Mouse (Mus musculus) ES-CJ7 (cell line): ENCODE results near the gene Cblb.

ENCODE experiments used
- DNase-seq: peaks from one replicate; pipeline ENCODE4 v3.0.0; 2011; ENCODE audit warnings: low read depth, low spot score

The Cblb gene

DNA sequence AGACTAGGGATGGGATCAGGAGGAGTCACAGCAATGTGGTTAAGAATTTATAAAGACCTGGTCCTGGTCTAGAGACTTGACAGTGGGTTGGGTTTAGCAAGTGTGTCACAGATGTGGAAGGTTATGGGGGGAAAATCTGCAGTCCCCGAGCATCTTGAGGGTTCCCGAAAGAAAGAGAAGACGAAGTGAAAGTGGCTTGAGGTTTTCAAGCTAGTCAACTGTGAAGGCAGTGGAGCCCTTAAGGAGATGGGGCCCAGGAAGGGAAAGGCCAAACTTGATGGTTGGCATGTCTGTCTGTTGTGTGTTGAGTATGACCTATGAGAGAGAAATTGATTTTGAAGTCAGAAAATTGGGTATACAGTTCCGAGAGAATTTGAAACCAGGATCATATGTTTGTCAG is 7.3 kb downstream of the Cblb start:
- DNase-seq: no peak

DNA sequence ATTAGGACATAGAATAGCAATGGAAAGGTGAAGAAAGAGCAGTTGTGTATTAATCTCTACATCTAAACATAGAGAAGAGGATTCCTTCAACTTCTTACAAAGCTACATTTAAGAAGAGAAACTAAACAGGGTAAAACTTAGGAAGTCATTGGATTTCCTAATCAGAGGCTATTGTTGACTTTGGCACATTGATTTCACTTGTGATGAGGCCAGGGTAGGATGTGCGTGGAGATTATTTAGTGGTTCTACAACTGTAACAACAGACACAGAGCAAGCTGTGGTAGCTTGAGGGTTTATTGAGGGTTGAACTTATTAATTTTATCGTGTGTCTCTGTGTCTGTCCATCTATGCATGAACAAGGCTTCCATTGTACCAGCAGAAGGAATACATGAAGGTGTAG is 7.8 kb downstream of the Cblb start:
- DNase-seq: no peak

DNA sequence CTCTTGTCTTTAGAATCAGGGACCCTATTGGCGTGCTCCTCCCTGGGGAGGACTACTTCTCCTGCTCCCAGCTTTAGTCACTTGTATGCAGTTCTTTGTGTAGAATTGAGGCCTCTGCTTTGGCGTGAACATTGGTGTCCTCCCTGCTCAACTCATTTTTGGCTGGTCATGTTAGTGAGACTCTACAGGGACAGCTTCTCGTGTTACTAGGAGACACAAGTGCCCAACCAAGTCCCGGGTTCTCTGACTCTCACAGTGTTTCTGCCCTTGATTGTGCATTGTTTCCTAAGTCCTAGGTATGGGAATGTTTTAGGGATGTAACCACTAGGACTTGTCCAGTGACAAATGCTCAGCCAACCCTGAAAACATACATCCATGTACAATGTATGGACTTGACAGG is 9.9 kb downstream of the Cblb start:
- no peak for DNase-seq

DNA sequence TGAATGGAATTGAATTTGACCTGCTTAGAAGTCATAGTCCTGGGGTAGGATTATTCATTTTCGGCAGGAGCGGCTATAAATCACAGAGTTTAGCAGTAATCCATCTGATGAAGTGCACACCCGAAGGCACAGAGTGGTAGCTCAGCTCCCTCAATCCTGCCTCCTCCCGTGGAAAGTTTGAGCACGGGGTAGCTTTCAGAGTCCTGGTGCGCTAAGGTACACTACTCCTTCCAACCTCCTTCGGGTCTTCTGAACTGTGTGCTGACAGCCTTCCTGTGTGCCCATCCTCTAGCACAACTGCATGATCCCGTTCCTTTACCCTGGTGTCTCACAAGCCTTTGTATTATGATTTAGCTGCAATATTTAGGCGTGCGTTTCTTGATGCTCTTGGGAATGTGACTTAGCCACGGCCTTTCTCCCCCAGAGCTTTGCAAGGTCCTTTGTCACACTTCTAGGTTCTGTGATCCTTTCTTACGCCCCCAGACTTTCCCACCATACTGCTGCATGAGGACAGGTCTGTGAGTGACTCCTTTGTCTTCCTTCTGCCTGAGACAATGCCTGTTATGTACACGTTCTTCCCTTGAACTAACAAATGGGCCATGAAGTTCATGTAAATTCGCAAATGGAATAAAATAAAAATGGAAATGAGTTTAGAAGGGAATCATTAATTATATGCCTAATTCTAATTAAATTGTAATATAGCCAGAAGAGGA is 11.8 kb downstream of the Cblb start:
- no peak for DNase-seq

DNA sequence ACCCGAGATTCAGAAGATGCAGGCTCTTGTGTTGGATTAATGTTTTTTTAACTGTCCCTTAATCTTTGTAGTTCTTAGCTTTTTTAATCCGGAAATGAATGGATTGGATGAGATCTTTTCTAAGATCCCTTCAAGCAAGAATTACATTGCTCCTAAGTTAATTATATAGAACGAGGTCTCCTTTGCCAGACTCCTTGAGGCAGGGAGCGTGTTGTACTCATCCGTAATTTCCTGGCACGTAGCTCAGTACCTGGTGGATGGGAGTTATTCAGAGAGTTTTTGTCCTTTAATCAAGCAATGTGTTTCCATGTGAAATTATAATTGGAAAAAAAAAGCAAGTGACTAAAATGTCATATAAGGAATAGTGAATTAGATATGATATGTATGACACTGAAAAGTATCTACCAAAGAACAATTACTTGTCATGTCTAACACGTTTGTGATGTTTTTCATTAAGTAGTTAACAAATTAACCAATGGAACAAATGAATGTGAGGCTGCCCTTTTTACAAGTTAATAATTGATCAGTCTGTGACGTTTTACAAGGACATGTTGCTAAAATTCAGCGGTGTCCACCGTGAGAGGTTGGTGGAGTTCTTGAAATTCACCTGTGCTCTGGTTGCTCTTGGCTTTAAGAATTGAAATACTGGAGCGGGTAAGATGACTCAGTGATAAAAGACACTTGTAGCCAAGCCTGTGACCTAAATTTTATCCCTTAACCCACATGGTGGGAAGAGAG is 12.5 kb downstream of the Cblb start:
- no peak for DNase-seq

DNA sequence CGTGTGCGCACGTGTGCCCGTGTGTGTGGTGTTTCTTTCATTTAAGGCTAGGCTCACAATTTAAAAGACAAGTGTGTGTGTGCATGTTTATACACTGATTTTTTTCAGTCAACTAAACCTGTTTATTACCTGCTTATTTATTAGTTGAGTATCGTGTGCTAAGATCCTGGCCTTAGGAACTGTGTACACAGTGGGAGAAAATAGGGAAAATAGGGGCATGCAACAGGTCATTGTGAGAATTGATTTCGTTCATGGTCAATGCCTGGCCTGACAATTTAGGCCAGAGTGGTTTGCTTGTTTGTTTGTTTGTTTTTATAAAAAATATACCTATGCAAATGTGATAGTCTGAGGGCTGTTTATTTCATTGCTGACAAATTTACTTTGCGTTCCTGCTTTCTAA is 13.5 kb downstream of the Cblb start:
- no peak for DNase-seq

DNA sequence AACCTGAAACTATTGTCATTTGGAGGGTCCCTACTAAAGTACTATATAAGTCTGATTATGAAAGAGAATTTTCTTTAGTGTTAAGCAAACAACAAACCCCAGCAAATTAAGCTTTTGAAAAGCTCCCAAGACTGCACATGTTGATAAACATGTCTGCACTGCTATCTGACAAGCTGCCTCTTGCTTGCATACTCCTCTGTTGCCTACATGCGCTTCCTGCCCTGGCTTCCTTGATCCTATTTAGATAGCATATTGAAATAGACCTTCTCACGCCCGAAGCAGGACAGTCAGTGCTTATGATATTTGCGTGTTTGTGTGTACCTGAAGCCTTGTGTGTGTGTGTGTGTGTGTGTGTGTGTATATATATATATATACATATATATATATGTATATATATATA is 14.0 kb downstream of the Cblb start:
- DNase-seq: no peak

DNA sequence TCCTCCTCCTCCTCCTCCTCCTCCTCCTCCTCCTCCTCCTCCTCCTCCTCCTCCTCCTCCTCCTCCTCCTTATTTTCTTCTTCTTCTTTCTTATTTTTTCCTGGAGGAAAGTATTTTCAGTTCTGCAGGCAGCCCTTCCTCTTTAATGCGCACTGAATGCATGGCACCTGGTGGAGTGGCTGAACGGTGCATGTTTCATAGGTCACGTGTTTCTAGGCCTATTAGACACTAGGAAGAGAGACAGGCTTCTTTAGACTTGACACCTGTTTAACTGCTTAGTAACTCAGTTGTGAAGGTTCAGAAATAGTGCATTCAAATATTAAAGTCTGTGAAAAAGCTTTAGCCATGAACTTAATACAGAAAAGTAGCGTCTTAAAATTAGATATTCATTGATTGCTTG is 15.4 kb downstream of the Cblb start:
- DNase-seq: no peak

DNA sequence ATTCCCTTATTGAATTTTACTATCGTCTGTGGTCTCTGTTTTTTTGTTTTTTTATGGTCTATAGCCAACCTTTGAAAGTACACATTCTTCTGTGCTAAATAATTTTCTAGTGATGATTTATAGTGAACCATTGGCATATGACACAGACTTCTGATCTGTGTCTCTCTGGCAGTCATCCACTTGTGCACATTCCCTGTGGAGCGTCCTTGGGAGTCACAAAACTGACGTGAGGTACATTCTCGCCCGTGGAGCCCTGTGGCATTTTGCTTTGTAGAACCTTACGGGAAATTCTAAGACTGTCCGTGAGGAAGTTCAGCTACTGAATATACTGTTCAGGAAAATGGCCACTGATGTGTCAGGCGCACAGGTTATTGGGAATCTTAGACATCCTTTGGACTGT is 20.1 kb downstream of the Cblb start:
- no peak for DNase-seq

DNA sequence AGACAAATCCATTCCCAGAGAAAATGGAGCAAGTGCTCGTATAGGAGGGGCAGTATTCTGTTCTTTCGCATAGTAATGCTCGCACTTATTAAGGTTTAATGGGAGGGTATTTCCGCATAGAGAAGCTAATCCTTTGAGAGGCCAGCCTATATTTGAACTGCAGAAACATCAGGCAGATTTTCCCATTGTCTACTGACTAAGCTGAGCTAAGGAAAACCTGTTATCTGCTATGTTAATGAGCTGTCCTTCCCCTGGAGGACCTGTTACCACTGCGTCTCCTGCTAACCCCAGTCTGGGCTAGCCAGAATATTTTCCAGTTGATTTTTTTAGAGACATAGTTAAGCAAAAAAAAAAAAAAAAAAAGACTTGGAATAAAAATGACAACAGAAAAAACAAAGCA is 21.7 kb downstream of the Cblb start:
- no peak for DNase-seq

DNA sequence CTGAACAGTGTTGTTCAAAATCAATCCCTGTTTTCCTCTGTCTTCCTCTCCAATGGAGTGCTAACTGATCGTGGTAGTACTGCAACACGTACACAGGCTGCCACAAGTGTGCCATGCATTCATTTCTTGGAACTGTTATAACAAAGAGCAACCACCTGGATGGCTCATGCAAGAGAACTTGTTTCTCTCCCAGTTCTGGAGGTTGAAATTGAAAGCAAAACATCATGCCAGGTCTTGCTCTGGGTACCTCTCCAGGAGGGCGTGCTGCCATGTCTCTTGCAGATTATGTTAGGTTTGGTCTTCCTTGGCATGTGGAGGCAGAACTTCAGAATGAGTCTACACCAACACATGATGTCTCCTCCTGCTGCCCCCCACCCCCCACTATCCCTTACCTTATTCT is 24.2 kb downstream of the Cblb start:
- no peak for DNase-seq

DNA sequence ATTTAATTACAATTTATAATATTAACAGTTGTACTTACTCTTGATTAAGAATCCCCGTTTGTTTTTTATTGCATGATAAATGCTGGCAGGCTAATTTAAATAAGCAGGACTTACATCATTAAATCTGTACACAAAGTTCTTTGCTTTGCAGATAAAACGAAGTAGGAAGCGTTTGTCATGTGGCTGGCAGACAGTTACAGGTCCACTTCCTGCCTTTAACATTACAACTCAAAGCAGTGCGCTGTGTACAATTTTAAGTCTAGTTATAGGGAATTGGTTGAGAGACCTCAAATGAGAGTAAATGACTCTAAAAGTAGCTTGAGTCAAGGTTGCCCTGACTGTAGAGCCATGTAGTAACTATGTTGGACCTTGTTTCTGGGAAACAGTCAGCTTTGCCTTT is 25.1 kb downstream of the Cblb start:
- DNase-seq: no peak

DNA sequence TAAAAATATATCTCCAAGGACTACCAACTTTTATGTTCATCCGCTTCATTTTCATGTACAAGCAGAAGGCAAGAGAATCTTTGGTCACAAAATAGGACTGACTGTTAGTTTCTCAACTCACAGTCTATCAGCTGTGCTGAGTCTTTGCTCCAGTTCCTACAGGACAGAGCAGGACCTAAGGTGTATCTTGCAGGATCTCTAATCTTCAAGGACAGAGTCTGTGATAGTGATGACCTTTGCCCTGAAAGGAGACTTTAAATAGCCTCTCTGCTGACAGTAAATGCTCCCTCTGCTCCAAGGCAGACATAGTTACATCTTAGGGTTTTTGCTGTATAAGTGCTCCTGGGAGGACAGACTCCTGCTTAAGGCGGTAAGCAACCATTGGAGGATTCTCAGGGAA is 26.3 kb downstream of the Cblb start:
- no peak for DNase-seq

DNA sequence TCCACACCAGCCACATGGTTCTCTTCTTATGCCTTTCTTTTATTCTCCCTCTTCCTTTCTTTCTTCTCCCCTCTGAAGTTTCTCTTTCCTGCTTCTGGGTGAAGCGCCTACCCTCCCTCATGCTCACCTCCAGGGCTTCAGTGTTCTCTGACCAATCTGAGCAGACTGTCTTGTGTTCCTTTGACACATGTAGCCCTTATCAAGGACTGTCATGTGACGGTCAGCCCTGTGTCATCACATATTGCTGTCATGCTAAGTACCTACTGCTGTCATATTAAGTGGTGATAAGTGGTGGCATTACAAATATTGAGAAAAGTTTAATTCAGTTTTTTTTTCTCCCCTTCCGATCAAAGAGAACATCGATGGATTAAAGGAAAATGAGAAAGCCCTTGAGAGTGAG is 28.5 kb downstream of the Cblb start:
- DNase-seq: no peak

DNA sequence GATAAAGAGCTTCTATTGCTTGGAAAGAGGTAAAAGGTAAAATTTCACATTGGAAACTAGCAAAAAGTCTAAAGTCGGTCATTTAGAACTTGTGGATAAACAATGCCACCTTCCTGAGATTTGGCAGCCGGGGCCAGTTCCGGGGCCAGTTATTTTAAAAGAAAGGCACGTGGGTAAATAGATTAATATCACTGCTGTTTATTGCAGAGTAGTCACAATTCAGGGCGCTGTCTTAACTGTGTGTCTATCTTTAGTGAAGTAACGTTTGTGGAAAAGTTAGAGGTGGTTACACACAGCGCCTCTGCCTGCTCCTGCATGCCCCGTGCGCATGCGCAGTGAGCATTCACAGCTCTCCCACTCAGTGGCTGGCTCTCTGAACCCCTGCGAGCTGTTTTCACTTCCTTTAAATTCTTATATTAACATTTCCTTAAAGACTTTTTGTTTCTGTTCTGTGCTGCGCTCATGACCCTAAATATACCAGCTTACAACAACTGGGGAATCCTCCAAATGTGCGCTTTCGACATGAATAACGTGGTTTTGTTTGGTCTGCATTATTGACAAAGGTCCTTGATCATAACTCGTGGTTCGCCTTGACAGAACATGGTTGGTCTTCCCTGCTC is 29.2 kb downstream of the Cblb start:
- no peak for DNase-seq

DNA sequence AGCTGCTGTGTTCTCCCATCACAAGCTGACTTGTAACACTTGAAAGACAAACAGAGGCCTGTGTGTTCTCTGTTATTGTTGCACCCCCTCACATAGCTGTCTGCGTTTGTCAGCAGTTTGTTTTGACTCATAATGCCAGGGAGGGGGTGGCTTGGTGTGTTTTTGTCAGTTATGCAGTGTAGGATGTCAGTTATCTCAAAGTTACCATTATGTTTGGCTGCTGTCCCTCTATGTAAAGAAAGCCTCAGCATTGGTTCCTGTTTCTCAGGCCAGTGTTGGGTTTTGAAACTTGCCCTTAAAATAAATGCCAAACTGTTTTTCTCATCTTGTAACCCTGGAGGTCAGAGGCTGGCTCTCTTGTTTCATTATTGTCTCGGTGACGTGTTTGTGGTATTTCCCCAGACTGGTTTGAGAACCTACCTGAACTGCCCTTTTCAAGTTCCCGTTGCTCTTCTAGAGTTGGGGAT is 30.0 kb downstream of the Cblb start:
- DNase-seq: no peak

DNA sequence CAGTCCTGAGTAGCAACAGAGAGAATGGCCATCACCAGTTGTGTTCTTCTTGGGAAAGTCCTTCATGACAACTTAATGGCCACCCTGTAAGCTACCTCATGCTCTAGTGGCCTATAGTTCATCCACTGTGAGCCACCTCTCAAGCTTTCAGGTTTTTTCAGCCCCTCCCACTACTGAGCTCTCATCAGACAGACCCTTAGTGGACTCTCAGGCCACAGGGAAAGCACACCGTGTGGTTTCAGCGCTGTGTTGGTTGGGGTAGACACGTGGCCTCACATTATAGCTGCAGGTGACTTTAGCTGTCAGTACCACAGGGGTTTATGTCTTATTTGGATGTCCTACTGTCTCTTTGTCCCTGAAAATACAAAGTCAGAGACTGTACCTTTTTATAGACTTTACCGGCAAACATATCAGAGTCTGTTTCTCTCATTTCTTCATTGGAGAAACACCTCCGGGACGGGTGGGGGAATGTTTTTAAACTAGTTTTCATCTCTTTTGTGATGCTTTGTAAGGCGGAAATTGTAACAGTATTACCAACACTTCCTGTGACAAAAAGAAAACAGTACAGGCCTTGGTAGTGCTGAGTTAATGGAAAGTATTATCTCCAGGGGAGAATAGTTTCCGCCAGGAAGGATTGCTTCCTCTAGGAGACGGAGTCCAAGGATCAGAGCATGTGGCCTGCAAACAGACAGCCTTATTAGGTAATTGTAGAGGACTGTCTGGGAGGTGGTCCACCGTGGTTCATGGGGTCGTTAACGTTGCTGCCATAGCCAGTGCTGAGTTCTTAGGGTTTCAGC is 33.5 kb downstream of the Cblb start:
- no peak for DNase-seq

DNA sequence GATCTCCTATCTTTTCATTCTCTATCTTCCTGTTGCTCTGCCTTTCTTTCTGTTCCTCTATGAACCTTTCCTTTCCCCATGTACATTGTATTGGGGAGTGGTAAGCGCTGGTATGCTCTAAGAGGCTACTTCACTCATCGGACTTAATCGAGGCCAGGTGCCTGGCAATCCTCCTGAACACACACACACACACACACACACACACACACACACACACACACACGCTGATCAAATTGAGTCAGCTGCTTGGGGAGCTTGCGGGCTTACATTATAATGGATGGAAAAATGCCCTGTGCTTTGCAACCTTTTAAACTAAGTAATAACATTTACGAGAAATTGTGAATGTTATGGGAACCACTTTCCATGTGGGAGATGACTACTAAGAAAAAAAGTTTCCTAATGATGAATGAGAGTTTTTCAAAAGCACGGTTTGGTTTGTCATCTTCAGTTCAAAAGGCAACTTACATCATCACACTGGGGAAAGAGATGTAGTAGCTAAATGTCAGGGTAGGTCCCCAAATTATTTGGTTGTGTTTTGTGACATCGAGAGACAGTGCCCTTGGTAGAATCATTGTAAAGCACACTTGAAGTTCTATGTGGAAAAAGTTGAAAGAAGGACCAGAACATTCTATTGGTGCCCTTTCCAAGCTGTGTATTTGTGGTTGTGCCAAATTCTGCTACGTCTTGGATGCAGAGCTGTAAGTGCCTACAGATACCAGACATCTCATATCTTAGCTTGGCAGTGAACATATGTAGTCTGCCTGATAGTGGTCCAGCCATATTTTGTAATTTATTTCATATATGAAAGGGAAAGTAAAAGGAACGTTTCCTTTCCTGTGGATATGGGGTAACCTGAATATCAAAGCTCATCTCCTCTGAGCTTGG is 36.8 kb downstream of the Cblb start:
- no peak for DNase-seq

DNA sequence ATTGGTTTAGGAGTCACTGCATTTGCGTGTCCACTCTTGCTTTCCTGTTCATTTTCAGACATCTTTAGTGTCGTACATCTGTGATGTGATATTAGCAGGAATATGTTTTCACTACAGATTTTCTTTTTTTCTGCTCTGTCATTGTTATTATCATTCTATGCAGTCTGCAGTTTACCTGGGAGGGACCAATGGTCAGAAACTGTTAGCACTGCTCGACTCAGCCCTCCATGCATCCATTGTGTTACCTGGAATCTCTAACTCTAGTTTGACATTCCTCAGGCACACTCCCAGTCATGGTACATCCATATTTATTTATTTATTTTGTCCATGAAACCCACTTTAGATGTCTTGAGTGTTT is 37.5 kb downstream of the Cblb start:
- no peak for DNase-seq

DNA sequence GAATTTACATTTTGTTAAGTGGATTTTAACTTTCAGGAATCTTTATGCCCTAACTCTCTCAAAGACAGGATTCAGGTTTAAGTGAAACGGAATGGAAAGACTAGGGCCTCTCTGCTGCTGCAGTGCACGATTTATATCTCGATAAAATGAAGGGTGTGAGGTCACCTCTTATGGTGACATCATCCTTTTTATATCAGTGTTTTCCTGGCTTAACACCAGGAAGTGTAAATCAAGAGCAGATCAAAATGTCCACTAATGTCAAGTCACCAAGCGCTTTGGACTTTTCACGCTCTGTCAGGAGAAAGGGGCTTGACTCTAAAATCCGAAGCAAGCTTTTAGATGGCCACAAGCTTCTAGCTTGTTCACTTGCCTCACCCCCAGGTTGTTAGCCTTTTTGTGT is 38.6 kb downstream of the Cblb start:
- no peak for DNase-seq

DNA sequence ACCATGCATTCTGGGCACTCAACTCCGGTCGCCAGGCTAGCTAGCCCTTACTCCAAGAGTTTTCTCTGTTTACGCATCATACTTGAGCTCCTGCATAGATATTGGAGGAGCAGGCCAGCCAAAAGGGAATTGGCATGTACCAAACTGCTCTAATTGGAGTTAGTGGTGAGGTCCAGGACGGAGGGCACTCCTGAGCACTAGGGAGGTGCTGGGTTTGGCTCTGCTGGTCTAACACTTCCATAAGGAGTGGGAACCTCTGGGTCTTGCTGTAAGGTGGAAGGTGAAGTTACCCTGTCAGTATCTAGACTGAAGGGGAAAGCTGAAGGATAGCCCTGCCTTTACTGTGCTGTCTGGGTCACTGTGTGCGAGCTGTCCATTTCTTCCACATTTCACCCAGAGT is 39.1 kb downstream of the Cblb start:
- DNase-seq: no peak
